Mouse (Mus musculus) limb, embryonic 15.5 days (tissue): ENCODE data around the gene Gm17332. TPM values are rescaled to one million over a fixed set of nuclear protein-coding genes. Genes with fewer than 3 reads are reported as not detected.
"Not testable (repeated sequence)": the region's sequence is repeated elsewhere in the genome, so short reads cannot be mapped to it uniquely, and the experiment has no call there.

Experiments used
- ATAC-seq: fragments of 200-750 bp; cut with Nextera tagmentation; 2 replicates; pipeline ENCODE4 v1.8.0; 2017; ENCODE audit warnings: low read depth, moderate TSS enrichment; ENCODE audit not compliant: insufficient number of reproducible peaks, low FRiP score, low TSS enrichment
- H3K27ac ChIP-seq: fragments of 300-500 bp; sonication (generic); 2 replicates; pipeline ENCODE4 v1.5.1; 2015; ENCODE audit warnings: moderate library complexity, mild to moderate bottlenecking, inconsistent platforms
- H3K27me3 ChIP-seq: fragments of 300-500 bp; sonication (generic); 2 replicates; pipeline ENCODE4 v1.6.1; 2015; ENCODE audit warnings: inconsistent platforms
- H3K36me3 ChIP-seq: fragments of 300-500 bp; sonication (generic); 2 replicates; pipeline ENCODE4 v1.6.1; 2015; ENCODE audit warnings: inconsistent platforms
- H3K4me1 ChIP-seq: fragments of 300-500 bp; sonication (generic); 2 replicates; pipeline ENCODE4 v1.6.1; 2015; ENCODE audit warnings: inconsistent platforms
- H3K4me2 ChIP-seq: fragments of 300-500 bp; sonication (generic); 2 replicates; pipeline ENCODE4 v1.6.1; 2015; ENCODE audit warnings: mild to moderate bottlenecking, inconsistent platforms
- H3K4me3 ChIP-seq: fragments of 300-500 bp; sonication (generic); 2 replicates; pipeline ENCODE4 v1.5.1; 2015; ENCODE audit warnings: mild to moderate bottlenecking, inconsistent platforms
- H3K9ac ChIP-seq: fragments of 300-500 bp; sonication (generic); 2 replicates; pipeline ENCODE4 v1.6.1; 2015; ENCODE audit warnings: inconsistent platforms
- H3K9me3 ChIP-seq: fragments of 300-500 bp; sonication (generic); 2 replicates; pipeline ENCODE4 v1.6.1; 2016; ENCODE audit warnings: inconsistent platforms
- WGBS: fragments of 180-500 bp; shearing (Covaris S2); methylation state at CpG from one replicate; pipeline ENCODE4 v1.1.7; 2015; 5-methylcytosine and 5-hydroxymethylcytosine counted together
- polyA plus RNA-seq: library from polyadenylated mRNA; unstranded; fragments of >200 nt; fragmentation: Nextera tagmentation; extraction: Ambion mirVana; gene quantifications from 2 replicates; pipeline ENCODE4 v1.2.1, GENCODE M21; 2015

Gm17332 gene
- polyA plus RNA-seq, 1 experiment from 2014 or later, result not detected

GRCm38 (mm10) chr11:31133726-31134125, 48.5 kb downstream of the Gm17332 start:
- H3K4me1 ChIP-seq, H3K27me3 ChIP-seq, H3K4me2 ChIP-seq, H3K4me3 ChIP-seq, ATAC-seq, H3K9me3 ChIP-seq, H3K27ac ChIP-seq, H3K36me3 ChIP-seq, H3K9ac ChIP-seq: not testable (repeated sequence)
- 59% methylated on average over 4 of the region's 4 CpGs for WGBS

Other genes starting within 250 kb of the Gm17332 start
- 10.0 and 12.9 TPM in 2 replicates for gene Erlec1, start 228.1 kb downstream of the Gm17332 start, polyA plus RNA-seq
- gene Chac2, start 196.1 kb downstream of the Gm17332 start, polyA plus RNA-seq, result 14.7 and 15.7 TPM in 2 replicates
- 2.9 and 3.0 TPM in 2 replicates for gene Stc2, start 187.6 kb upstream of the Gm17332 start, polyA plus RNA-seq